Mouse (Mus musculus): ENCODE measurements around the gene Lmnb2.

DNA sequence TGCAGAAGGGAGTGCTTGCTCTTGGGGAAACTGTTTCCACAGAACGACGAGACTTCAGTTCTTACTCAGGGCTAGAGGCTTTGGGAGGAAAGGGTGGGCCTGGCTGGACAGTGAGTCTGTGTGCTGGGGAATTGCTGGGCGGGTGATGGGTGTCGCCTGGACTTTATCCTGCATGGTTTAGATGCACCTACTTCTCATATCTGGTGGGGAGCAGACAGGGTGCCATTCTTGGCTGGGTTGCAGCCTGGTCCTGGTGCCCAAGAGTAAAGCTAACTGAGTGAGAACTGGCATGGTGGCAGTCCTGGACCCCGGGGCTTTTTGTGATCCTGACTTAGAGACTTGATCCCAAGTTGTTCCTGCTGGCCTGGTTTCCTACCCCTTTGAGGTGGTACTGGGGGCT lies 61.1 kb downstream of the Lmnb2 start:
- TF ChIP-seq CTCF (IDR thresholded peaks at IDR 0.05; ENCODE audit: extremely low read depth, insufficient read depth, insufficient read length, insufficient replicate concordance) (no peak), POLR2A (IDR thresholded peaks at IDR 0.05; ENCODE audit: low read depth, low read length) (no peak)
